Mouse (Mus musculus) right cerebral cortex, postnatal 4 days (tissue): ENCODE measurements around the gene Prom2.

Experiments used
- DNase-seq: peaks from one replicate; pipeline ENCODE4 v3.0.0-alpha.2; 2022

Gene Prom2

DNA sequence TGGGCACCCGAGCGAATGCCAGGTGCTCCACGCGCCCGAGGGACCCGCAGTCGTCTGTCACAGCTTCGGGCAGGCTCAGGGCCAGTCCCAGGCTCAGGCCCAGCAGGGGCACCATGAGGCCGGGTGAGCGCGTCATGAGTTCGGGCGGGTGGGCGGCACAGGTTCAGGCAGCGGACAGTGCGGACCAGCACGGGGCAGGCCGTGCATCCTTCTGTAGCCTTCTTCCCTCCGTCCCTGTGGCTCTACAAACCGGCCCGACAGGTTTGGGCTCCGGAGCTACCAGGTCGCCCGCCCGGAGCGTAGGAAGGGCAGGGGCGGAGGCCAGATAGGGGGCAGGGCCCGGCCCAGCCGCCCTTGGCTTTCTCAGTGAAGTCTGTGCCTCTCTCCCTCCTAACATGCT is at the start of gene Prom2:
Gene Prom2, minus strand, starts transcription at position 283 of the 400 bp plus-strand sequence.
- no peak for DNase-seq

DNA sequence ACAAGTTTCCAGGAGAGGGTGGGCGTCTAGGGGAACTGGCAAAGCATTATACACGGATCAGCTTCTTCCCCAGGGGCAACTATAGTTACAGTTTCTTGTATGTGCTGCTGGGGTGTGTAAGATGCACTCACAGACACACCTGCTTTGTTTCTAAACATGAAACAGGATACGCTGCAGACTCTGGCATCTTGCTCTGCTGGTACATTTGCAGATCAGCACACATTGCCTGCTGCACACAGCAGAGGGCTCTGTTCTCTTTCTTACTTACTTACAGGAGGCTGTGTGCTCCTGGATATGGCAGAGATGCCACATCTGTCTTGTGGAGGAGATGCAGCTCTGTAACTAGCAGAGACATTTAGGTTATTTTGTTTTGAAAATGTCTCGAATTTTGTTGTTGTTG is 49.6 kb upstream of the Prom2 start:
- no peak for DNase-seq

DNA sequence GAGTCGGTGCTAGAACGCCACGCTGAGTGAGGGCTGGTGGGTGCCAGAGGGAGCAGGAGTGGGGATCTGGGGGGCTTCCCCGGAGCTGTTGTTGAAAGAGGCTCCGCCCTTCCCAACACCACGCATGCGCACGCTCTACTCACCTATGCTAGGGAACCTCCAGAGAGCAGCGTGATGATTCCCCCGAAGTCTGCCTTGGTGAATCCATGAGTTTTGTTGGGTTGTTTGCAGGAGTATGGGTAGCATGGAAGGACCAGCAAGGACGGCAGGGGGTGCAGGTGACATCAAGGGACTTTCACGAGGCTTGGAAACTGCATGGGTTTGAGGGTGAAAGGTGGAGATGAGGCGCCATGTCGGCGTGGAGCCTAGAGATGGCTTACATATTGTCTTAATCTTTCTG is 48.9 kb upstream of the Prom2 start:
- DNase-seq, result no peak

DNA sequence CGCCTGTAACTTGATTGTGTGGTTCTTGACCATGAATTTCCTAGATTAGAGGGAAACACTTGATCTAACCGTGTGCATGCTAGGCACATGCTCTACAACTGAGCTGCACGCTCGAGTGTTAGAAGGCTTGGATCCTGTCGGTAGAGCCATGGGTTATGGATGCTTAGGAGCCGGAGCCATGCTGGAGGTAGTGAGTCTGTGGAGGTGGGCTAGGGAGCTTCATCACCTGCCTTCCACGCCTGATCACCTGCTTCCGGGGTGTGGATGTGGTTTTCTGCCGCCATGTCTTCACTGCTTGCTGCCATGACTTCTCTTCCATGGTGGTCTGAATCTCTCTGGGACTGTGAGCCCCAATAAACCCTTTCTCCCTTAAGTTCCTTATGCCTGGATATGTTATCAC is 47.6 kb upstream of the Prom2 start:
- DNase-seq, result no peak

DNA sequence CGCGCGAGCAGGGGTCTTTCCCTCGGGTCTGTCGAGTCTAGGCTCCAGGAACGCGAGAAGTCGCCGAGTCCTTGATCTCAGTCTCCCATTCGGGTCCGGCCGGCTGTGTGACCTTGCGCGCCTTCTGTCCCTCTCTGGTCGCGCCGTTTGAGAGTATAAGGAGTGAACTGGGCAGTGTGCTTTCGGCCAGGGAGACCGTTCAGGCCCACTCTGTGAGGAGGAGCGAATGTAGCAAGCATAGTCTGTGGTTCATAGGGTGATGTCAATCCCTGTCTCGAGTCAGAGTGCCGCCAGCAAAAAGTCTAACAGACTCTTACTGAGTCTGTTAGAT is 46.2 kb upstream of the Prom2 start:
- no peak for DNase-seq

DNA sequence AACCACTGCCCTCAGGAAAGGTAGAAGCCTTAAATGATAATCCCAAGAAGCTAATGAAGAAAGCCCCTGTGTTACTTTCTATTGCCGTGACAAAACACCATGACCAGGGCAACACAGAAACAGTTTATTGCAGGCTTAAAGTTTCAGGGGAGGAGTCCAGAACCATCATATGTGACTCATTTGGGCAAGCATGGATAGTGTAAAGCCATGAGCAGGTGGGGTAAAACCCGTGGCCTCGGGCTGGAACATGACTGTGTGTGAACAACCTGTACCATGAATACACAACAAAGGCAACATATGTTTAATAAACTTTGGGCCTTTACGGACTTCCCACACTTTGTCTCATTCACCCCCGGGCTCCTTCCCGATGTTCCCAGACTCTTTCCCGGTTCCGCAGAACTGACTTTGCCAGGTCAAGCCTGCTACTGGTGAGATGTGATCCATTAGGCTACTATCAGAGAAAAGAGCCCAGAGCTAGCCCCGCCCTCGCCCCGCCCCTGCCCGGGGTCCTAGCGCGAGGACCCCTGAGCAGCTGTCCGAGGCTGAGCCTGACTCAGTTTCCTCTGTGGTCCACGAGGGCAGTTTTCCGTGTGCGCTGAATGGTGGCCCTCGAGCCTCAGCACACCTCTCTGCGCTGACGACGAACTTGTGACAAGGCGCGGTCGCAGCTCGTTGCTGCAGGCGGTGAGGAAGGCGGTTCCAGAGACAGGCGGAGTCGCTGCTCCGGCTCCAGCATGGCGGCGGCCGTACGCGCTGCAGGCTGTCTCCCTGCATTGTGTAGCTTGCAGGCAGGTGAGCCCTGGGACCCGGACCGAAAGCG is 45.6 kb upstream of the Prom2 start, which contains the start of the genes Zfp661 and Mrps5:
Gene Zfp661, minus strand, starts transcription at position 401 of the 820 bp plus-strand sequence.
Gene Mrps5, plus strand, starts transcription at position 529 of the 820 bp plus-strand sequence.
- peak; percentile 86 for DNase-seq

DNA sequence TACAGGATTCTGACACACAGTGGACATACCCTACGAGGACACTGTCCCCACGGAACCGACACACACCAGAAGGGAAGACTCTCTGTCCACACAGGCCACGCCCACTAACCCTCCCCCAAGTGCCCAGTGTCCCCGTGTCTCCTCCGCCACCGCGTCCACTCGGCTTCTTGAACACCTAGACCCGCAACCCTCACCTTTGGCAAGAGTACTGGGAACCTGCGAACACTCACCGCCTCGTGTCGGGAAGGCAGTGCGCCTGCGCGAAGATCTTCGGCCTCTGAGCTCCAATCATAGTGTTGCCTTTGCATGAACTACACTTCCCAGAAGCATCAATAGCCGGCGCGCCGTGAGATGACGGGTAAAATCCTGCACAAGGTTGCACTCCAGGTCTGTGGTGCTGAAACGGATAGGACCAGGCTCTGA is 43.2 kb upstream of the Prom2 start:
- DNase-seq, result peak; percentile 93

DNA sequence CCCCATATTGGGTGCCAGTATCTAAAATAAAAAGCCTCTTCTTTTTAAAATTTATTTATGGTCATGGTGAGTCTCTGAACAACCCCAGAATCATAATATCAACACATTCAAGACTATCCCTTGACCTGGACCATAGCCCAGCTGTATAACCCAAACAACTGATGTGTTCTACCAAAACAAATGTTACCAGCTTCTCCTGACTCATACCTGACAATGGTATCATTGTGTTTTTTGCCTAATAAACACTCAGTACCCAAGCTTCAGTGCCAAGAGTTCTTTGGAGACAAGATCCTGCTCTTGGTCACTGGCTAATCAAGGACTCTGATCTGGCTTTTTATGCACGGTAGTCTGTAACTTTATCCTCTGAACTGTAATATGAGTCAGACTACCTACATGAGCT is 32.1 kb upstream of the Prom2 start:
- DNase-seq, result no peak

DNA sequence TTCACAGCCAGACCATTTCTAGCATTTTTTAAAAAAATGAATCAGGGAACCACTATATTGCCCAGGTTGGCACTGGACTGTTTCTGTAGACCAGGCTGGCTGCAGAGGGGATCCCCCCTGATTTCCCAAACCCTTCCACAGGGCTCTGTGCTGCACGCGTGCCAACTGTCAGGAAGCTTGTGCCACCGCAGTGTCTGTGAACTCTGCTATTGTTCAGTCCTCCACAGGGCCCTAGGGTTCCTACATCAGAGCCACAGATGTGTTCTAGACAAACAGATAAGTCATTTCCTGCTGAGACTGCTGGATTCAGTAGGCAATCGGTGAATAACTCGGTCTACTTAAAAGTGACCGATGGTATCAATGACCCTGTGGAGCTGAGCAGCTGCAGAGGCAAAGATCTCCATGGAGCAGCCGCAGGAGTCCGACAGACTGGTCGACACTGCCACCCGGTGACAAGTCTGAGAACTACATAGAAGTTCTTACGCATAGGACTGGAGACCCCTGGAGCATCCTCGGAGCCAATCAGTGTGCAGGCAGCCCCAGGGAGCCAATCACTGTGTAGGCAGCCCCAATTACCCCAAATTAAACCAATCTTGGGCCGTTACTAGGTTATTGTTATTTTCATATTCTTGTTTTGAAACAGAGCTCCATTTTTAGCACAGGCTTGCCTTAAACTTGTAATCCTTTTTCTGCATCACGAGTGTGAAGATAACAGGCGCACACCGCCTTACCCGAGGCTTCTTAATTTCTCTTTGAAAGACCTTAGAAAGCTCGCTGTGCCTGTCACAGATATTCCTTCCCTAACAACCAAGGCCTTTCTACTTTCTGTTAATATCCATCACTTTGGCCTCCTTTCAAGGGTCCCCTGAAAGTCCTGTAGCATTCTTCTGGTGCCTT is 18.1 kb upstream of the Prom2 start:
- peak; percentile 95 for DNase-seq

DNA sequence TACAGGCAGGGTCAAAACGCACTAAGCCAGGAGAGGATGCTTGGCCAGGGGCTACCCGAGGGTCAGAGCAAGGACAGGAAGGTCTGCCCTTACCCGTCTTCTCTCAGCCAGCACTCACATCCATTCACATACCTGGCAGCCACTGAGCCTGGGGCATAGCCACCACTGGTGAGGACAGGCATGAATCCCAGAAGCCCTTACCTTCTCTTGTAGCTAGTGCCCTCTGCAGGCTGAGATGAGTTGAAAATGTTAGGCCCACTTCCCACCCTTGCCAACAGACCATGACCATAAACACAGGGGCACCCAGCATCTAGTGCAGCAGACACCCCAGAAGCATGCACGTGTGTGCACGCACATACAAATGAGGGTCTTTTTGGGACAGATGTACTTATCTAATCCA is 9.8 kb upstream of the Prom2 start:
- peak; percentile 26 for DNase-seq

DNA sequence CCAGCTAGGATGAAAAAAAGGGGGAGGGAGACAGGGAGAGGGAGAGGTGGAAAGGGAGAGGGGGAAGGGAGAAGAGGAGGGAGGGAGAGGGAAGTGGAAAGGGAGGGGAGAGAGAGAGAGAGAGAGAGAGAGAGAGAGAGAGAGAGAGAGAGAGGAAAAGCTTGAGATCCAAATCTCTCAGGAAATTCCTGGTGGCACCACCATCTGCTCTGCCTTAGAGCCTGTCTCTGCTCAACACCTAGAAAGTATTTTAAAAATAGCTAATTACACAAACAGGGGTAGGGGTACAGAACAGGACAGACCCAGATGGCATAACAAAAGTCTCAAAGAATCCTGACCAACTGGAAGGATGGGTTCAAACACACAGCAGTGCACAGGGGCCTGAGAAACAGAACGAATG is 9.2 kb upstream of the Prom2 start:
- DNase-seq, result no peak

DNA sequence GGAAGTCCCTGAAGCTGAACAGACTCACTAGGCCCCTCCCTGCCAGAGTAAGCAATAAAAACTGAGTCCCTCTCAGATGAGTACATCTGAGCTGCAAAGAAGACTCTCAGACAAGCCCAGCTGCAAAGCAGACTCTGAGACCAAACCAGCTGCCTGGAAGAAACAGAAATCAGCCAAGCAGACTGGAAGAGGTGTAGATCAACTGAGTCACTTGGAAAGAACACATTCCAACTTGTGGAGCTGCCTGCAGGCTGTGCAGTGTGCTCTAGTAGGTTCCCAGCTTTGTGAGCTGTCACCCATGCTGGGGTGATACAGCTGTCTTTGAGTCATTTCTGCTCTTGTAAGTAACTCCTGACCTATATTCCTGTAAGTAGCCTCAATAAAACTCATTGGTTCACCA is 8.4 kb upstream of the Prom2 start:
- no peak for DNase-seq

DNA sequence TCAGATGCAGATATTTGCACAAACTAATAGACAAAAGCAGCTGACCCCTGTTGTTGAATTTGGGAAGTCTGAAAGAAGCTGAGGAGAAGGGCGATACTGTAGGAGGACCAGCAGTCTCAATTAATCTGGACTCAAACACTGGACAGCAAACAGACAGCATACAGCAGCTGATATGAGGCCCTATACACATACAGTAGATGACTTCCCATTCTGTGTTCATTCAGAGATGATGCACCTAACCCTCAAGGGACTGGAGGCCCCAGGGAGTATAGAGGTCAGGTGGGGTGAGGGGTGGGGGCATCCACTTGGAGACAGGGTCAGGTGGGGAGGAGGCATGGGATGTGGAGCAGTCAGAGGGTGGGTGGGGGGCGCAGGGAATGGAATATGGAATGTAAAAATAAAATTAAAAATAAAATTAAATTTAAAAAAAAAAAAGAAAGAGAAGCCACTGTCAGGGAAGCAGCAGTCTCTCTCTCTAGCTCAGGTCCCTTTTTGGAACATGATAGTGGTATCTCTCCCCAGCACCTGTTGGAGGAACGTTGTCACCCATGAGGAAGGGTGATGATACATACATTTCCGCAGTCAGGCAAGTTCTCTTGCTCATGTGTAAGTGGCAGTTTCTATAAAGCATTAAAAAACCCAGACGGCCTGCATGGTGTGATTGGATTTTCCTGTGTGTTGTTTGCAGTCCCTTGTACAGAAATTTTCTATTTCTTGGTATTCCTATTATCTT is 7.2 kb upstream of the Prom2 start:
- DNase-seq, result no peak

DNA sequence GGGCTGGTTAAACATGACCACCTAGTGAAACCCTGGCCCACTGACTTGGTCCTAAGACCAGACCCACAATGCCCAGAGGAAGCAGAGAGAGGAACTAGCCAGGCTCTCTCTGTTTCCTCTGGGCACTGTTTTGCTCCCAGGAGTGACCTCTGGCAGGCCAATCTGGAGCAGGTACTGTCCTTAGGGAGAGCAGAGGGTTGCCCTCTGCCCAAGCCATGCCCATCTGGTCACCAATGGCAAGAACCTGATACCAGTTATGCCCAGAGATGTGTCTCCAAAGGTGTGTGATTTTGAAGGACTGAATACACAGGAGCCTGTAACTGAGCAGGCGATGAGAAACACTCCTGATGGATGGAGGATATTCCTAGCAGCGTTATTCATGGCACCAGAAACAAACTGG is 430 bp upstream of the Prom2 start:
- DNase-seq, result no peak

DNA sequence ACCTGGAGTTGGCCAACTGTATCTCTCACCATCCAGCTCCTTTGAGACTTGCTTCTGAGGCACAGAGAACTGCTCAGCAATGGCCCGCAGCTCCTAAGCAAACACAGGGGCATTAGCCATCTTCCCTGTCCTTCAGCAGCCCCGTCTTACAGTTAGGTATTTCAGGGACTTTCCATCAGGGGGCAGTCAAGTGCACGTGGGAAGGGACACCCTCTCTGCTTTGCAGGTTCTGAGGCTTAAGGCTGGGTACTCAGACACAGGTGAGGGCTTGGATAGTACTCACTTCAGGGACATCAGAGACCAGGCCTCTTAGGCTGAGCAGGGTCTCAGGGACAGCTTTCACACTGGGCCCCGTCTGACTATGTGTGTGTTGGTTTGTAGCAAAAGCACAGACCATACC is 1.8 kb downstream of the Prom2 start:
- no peak for DNase-seq

DNA sequence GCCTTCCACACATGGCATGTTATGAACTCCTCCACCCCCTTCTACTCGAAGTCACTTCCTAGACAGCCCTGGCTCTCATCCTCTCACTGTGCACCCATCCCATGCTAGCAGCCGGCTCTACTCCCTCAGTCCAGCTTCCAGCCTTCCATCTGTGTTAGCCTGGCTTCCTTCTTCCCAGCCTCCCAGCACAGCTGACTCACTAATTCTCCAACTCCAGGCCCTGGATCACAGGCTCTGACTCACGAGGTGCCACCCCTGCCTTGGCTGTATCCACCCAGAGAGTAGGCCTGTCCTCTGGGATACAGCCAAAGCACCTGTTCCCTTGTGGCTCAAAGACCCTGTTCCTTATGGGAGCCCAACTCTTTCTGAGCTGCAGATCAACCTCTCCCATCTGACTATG is 3.7 kb downstream of the Prom2 start:
- no peak for DNase-seq

DNA sequence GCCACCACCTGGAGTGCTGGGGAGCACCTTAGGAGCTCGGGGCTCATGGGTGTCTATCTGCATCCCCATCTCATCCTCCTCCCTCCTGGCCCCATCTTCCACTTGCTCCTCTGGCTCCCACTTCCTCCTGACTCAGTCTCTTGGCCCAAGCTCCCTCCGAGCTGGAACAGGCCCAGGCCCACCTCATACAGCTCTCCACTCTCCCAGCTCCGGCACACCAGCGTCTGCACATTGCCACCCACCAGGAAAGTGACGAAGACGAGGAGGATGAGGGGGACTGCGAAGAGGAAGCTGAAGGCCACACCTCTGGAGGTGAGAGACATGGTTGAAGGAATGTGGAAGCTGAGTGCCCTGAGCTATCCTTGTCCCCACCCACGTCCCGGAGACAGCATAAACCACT is 5.9 kb downstream of the Prom2 start:
- no peak for DNase-seq

DNA sequence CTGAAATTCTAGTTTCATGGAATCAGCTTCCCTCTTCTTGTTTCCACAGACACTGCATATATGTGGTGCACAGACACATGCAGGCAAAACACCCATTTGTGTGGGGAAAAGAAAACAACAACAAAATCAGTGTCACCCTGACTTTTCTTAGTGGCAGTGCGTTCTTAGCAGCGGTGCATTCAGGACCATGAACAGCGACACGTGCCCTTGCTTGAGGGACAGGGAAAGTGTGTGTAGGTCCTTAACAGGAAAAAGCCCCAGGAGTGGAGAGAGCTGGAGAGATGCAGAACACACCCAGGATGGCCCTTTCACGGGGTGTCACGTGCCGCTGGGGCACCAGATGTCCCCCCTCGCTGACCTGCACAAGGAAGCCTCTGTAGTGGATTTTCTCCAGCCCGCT is 8.9 kb downstream of the Prom2 start:
- no peak for DNase-seq

DNA sequence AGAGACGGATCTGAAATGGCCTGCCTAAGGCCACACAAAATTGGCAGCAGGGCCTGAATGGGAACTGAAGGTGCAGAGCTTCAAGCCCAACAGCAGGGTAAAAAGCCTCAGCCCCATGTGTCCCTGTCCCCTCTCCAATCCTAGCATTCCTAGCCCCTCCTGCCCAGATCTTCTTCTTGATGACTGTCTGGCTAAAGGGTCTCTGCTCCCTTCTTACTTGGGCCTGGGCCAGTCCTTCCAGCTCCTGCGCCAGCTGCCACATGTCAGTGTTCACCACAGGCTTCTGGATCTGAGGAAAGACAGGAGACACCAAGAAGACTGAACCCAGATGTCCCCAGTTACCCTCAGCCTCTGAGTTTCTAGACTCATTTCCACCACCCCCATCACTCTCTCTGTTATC is 9.7 kb downstream of the Prom2 start:
- DNase-seq, result no peak

DNA sequence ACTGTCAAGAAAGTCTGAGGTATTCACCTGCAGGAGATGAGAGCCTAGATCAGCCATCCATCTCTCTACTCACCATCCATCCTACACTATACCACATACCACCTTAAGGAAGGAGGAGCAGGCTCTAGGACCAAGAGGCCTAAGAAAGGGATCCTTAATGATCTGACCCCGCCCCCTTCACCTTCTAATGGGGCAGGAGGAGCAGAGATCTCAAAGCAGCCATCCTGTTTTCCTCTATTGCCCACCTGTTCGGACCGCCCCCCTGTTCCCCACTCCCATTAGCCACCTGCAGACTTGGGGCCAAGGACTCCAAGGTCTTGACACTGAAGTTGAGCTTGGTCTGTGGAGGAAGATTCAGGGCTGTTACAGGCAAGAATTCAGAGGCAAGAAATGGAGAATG is 10.8 kb downstream of the Prom2 start:
- no peak for DNase-seq

DNA sequence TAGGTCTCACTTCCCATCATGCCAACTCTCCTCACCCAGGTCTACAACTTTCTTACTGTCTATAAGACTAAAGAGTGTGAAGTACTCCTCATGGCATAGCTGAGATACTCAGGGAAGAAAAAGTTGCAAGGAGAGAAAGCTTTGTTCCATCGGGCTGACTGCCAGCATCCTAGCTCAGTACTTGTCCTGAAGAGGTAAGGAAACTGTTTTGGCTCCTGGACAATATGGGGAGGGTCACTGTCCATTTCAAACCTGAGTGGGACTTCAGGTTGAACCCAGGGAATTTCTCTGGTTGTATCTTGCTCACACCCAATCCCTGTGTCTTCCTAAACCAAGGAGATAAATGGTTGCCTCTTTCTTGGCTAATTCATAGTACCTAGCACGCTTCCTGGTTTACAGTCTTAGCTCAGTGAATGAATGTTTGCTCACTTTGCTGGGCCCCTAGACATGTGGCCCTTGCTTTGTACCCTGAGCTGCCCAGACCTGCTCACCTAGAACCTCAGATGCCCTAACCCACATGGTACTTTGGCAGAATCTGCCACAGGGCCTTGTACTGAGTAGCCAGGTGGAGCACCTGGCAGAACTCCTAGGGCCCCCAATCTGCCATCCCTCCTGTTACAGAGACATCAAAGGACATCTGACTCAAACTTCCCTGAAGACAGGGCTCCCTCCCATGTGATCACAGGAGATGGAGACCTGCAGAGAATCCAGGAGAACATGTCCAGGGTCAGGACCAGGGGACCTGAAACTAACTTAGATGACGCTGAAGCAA is 16.1 kb downstream of the Prom2 start:
- no peak for DNase-seq

DNA sequence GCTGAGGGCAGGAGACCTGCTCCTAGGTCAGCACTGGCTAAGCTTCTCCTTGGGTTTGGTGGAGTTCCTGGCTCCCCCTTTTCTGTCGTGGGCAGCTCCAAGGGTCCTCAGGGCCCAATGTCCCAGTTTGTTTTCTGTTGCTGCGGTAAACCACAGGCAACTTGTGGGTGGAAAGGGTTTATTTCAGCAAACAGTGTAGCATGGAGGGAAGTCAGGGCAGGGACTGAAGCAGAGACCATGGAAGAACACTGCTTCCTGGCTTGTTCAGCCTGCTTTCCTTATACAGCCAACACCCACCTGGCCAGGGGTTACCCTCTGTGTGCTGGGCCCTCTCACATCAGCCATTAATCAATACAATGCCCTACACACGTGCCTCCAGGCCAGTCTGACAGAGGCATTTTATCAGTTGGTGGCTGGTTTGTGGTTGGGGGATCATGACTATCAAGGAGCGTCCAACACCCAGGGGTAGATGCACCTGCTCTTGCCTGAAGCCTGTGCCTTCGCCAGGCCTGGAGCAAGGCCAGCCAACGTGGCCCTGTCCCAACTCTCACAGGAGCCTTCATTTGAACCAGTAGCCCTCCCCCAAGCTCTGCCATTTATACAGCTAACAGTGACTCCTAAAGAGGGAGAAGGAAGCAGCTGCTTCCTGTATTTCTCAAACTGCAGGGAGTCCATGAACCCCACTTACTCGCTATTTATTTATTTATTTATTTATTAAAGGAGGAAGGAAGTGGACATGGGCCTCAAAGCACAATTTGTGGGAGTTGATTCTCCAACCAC is 17.1 kb downstream of the Prom2 start:
- peak; percentile 32 for DNase-seq
